Mouse (Mus musculus): Measurements from ENCODE around the gene Ube2b.

The Ube2b gene

GRCm38 (mm10) chr11:51967443-51968401 lies 32.8 kb downstream of the Ube2b start, which contains the start of gene Cdkn2aipnl:
TSS of gene Cdkn2aipnl (plus strand) at chr11:51967661.
- ATAC-seq (ENCODE audit: low TSS enrichment), result peak; percentile 98

- ATAC-seq (ENCODE audit: low TSS enrichment), result no peak
These were observed 33.9 kb downstream of the Ube2b start for GRCm38 (mm10) chr11:51966651-51967050.

- no peak for ATAC-seq (ENCODE audit: low TSS enrichment)
These were observed 38.3 kb downstream of the Ube2b start for GRCm38 (mm10) chr11:51962277-51962676.

- ATAC-seq (ENCODE audit: low TSS enrichment), result no peak
These were observed 38.8 kb downstream of the Ube2b start for GRCm38 (mm10) chr11:51961761-51962160.

- ATAC-seq (ENCODE audit: low TSS enrichment), result peak; percentile 55; the same call in 1 of the 2 replicates
These were observed 39.5 kb downstream of the Ube2b start for GRCm38 (mm10) chr11:51960967-51961471.

DNA sequence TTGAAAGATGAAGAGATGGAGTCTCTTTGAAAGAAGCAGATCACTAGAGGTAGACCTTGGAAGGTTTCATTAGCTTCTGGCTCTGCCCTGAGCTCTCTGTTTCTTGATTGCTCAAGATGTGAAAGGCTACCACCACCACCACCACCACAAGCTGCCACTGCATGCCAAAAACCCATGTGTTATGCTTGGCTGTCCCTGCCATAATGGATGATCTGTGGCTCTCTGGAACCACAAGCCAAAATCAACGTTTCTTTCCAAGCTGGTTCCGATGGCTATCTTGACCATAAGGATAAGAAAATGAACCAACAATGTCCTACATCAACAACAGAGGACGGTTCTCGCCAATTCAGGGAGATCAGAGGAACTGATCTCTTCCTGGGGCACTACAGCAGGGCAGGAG lies 40.5 kb downstream of the Ube2b start:
- no peak for ATAC-seq (ENCODE audit: low TSS enrichment)

DNA sequence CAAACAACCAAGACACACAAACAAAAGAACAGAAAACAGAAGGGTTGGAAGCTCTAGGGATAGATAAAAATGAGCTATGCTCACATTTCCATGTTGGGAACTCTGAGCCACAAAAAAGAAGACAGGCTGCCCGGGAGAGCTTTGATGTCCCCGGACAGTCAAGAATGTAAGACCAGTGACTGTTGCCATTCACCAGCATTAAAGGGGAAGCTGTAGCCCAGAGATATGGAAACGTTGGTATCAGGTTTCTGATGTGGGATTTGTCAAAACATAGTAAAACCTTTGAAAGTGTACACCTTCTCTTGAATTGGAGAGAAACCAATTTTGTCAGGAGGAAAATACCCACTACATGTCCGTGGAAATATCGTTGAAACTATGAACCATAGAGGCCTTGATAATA lies 41.1 kb downstream of the Ube2b start:
- ATAC-seq (ENCODE audit: low TSS enrichment), result no peak

DNA sequence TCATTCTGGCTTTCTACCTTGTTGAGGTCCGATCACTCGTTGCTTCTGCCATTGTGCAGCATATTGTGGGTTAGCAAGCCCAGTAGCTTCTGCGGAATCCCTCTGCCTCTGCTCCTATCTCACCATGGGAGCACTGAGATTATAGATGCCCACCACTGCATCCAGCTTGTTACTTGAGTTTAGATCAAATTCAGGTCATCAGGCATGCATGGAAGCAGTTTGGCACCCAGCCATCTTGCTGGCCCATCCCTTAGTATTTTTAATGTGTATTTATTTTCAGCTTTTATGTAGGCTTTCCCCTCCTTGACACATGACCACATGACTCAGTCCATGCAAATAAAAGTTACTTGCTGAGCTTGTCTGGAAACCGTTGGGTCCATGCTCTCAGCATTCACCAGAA lies 42.8 kb downstream of the Ube2b start:
- ATAC-seq (ENCODE audit: low TSS enrichment), result no peak

- ATAC-seq (ENCODE audit: low TSS enrichment), result no peak
These were observed 44.5 kb downstream of the Ube2b start for GRCm38 (mm10) chr11:51956112-51956511.

DNA sequence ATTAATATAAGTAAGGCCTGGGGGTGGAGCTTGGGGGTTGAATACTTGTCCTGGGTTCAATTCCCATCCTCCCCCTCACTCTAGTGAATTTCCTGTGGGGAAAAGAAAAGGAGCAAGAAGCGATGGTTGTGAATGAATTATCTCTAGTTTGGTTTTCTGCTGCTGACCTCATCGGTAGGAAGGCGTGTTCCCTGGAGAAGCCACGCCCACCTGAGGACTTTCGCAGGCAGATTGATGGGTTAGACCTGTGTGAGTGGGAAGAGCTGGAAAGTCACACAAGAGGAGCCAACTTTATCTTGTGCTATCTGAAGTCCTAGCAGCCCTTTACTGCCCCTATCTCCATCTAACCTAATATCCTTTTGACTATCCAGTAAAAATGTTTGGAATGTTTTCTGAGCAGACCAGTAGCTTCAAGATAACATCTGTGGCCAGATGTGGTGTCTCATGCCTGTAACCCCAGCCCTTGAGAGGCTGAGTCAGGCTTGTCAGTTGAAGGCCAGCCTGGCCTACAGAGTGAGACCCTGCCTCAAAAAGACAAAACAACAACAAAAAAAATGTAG lies 48.6 kb downstream of the Ube2b start:
- ATAC-seq (ENCODE audit: low TSS enrichment), result no peak

GRCm38 (mm10) chr11:51949919-51950318 lies 50.6 kb downstream of the Ube2b start:
- ATAC-seq (ENCODE audit: low TSS enrichment), result no peak

DNA sequence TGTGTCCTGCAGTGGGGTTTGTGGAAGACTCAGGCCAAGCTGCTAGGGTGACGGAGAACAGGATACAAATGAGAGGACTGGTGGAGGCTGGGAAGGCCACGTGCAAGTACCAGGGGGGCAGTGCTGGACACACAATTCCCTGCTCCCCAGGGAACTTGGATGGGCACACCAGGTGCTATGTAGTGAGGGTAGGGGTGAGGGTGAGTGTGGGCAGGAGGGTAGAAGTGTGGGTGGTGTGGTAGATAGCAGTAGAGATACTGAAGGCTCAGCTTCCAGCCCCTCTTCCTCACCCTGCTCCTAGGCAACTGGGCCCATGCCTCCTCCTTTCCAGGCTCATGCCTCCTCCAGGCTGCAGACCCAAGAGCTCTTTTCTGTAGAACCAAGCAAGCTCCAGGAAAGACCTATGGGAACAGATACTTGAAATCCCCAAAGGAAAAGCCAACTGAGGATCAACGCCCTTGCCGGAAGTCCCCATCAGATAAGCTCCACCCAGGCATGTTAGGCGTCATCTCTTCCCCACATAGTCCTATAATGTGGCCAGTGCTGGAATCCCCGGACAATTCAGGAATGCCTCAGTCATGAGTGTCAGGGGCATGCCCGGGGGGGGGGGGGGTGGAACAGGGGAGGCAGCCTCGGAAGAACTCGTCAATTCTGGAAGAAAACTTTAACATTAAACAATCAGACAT lies 51.3 kb downstream of the Ube2b start:
- ATAC-seq (ENCODE audit: low TSS enrichment), result no peak

GRCm38 (mm10) chr11:51946144-51946543 lies 54.4 kb downstream of the Ube2b start:
- peak; percentile 51 for ATAC-seq (ENCODE audit: low TSS enrichment)

GRCm38 (mm10) chr11:51945548-51945947 lies 55.0 kb downstream of the Ube2b start:
- peak; percentile 80 for ATAC-seq (ENCODE audit: low TSS enrichment)

DNA sequence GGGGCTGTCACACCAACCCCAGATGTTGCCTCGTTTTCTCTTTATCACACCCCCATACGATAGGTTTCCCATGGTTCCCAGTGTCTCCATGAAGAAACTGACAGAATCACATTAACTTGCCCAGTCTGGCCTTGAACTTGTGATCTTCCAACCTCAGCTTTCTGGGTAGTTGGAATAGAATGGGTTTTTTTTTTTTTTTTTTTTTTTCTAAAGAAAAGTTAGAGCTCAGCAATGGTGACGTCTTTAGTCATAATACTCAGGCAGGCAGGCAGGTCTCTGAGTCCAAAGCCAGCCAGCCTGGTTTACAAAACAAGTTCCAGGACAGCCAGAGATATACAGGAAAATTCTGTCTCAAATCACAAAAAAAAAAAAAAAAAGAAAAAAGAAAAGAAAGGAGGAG lies 56.3 kb downstream of the Ube2b start:
- ATAC-seq (ENCODE audit: low TSS enrichment), result no peak

- no peak for ATAC-seq (ENCODE audit: low TSS enrichment)
These were observed 57.1 kb downstream of the Ube2b start for GRCm38 (mm10) chr11:51943500-51943841.

- peak; percentile 29 for ATAC-seq (ENCODE audit: low TSS enrichment)
These were observed 57.7 kb downstream of the Ube2b start for GRCm38 (mm10) chr11:51942602-51943499.

- ATAC-seq (ENCODE audit: low TSS enrichment), result no peak
These were observed 60.0 kb downstream of the Ube2b start for GRCm38 (mm10) chr11:51940511-51940955.

DNA sequence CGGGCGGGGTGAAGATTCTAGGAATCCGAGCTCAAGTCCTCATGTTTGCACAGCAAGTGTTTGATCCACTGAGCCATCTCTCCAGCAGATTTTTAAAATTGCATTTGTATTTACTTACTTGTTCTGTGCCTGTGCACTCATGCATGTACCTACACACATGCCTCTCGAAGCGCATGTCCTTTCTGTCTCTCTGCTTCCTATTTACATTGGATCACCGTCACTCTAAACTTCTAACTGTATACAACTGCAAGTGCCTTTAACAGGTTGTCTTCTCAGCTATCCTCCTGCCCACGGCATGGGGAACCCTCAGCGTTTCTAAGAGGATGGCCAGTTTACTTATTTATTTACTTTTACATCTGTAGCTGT lies 61.0 kb downstream of the Ube2b start:
- ATAC-seq (ENCODE audit: low TSS enrichment), result no peak

GRCm38 (mm10) chr11:51938817-51939589 lies 61.6 kb downstream of the Ube2b start:
- no peak for ATAC-seq (ENCODE audit: low TSS enrichment)

DNA sequence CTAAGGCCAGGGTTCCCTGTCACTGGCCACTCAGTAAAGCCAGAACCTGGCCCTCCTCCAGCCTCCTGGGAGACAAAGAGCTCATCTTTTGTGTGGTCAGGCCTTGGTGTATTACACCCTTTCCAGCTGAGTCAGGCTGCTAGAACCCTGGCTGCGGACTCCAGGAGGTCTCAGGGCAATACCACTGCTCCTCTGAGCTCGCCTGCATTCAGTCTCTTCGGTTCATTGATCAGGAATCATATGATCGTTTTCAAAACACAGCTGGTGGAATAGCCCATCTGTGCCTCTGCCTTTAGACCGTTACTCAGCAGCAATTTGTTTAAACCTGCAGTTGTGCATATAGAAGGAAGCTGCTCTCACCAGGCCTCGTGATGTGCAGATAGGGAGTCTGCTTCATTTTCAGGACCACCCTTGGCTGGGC lies 63.2 kb downstream of the Ube2b start:
- no peak for ATAC-seq (ENCODE audit: low TSS enrichment)
